Mouse (Mus musculus) hindbrain, embryonic 14.5 days (tissue): ENCODE measurements around the gene Slc7a6. TPM values are rescaled to one million over a fixed set of nuclear protein-coding genes. Genes with fewer than 3 reads are reported as not detected.

ENCODE experiments used
- ATAC-seq: fragments of 200-750 bp; cut with Nextera tagmentation; 2 replicates; pipeline ENCODE4 v1.8.0; 2017; ENCODE audit warnings: moderate number of reproducible peaks, mild to moderate bottlenecking, moderate TSS enrichment, moderate library complexity; ENCODE audit not compliant: low FRiP score
- DNase-seq: peaks from one replicate; pipeline ENCODE4 v3.0.0-alpha.2; 2015; ENCODE audit warnings: low spot score
- H3K27ac ChIP-seq: fragments of 300-500 bp; sonication (generic); 2 replicates; pipeline ENCODE4 v1.5.1; 2014; ENCODE audit warnings: mild to moderate bottlenecking, moderate library complexity
- H3K27me3 ChIP-seq: fragments of 300-500 bp; sonication (generic); 2 replicates; pipeline ENCODE4 v1.6.1; 2014; ENCODE audit warnings: mild to moderate bottlenecking, low read length, mixed read lengths; ENCODE audit not compliant: control insufficient read depth, insufficient read depth
- H3K36me3 ChIP-seq: fragments of 300-500 bp; sonication (generic); replicated peaks from 2 replicates; pipeline ENCODE4 v1.6.1; 2014; ENCODE audit not compliant: control insufficient read depth, insufficient read depth
- H3K4me1 ChIP-seq: fragments of 300-500 bp; sonication (generic); replicated peaks from 2 replicates; pipeline ENCODE4 v1.6.1; 2014; ENCODE audit warnings: antibody characterized with exemption, low read length, mixed read lengths; ENCODE audit not compliant: control insufficient read depth, insufficient read depth
- H3K4me2 ChIP-seq: fragments of 300-500 bp; sonication (generic); replicated peaks from 2 replicates; pipeline ENCODE4 v1.6.1; 2014; ENCODE audit warnings: mild to moderate bottlenecking, moderate library complexity
- H3K4me3 ChIP-seq: fragments of 300-500 bp; sonication (generic); replicated peaks from 2 replicates; pipeline ENCODE4 v1.5.1; 2014; ENCODE audit warnings: mild to moderate bottlenecking, low read length
- H3K9ac ChIP-seq: fragments of 300-500 bp; sonication (generic); 2 replicates; pipeline ENCODE4 v1.6.1; 2014
- H3K9me3 ChIP-seq: fragments of 300-500 bp; sonication (generic); 2 replicates; pipeline ENCODE4 v1.6.1; 2016; ENCODE audit warnings: low read length; ENCODE audit not compliant: control insufficient read depth
- WGBS: fragments of 180-500 bp; shearing (Covaris S2); extraction: QIAGEN DNeasy Blood & Tissue Kit; methylation state at CpG from one replicate; pipeline ENCODE4 v1.1.7; 2014; 5-methylcytosine and 5-hydroxymethylcytosine counted together
- polyA plus RNA-seq: library from polyadenylated mRNA; unstranded; fragments of >200 nt; fragmentation: Nextera tagmentation; extraction: Ambion mirVana; gene quantifications from 2 replicates; pipeline ENCODE4 v1.2.1, GENCODE M21; 2014

Slc7a6 gene
- polyA plus RNA-seq, 1 experiment from 2014 or later: 67.3 TPM

- peak overlapping the region; percentile 87 for H3K9ac ChIP-seq
- H3K36me3 ChIP-seq: peaks cover 10% of the 10 kb centered on the region
- no peaks in the 10 kb centered on the region for H3K27me3 ChIP-seq
- WGBS: 19% methylated on average over 8 of the region's 8 CpGs
- ATAC-seq (no peak), DNase-seq (no peak)
- H3K4me3 ChIP-seq: peak overlapping the region; percentile 89
- no peaks in the 10 kb centered on the region for H3K9me3 ChIP-seq
- peak overlapping the region; percentile 82 for H3K4me2 ChIP-seq
- H3K27ac ChIP-seq: peak overlapping the region; percentile 70; the same call in 1 of the 2 replicates
- H3K4me1 ChIP-seq: peaks cover 9% of the 10 kb centered on the region
Measured at GRCm38 (mm10) chr8:106150653-106151000, 18.0 kb upstream of the Slc7a6 start.

- no peaks in the 10 kb centered on the region for H3K27me3 ChIP-seq
- H3K9ac ChIP-seq: peak overlapping the region; percentile 87
- peaks cover 14% of the 10 kb centered on the region for H3K36me3 ChIP-seq
- H3K4me1 ChIP-seq: peaks cover 9% of the 10 kb centered on the region
- WGBS: 86% methylated on average over 9 of the region's 9 CpGs
- H3K4me3 ChIP-seq: peak overlapping the region; percentile 89
- DNase-seq: no peak
- H3K9me3 ChIP-seq: no peaks in the 10 kb centered on the region
- peak overlapping the region; percentile 82 for H3K4me2 ChIP-seq
- ATAC-seq: no peak
- no peak overlapping the region for H3K27ac ChIP-seq
Measured at GRCm38 (mm10) chr8:106151041-106151440, 17.6 kb upstream of the Slc7a6 start.

DNA sequence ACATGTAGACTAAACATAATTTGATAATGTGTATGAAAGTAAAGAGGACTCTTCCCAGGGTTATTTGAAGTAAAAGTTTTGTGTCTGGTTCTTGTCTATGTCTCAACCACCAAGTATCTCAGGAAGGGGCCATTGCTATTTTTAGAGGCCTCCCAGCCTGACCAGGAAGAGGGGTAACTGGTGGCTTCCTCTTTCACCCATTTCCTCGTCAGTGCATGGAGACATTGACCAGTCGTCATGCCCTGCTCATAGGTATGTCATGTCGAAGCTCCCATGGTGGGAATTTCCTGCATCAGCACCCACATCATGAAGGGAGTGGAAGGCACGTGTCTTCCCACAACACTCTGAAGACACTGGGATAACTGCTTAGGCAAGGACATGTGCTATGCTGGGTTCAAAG, 15.8 kb upstream of the Slc7a6 start:
- Histone ChIP-seq H3K4me1 (peaks cover 9% of the 10 kb centered on the region), H3K4me2 (no peak overlapping the region), H3K9ac (no peak overlapping the region), H3K27me3 (no peaks in the 10 kb centered on the region), H3K36me3 (peaks cover 29% of the 10 kb centered on the region), H3K27ac (no peak overlapping the region), H3K4me3 (no peak overlapping the region), H3K9me3 (no peaks in the 10 kb centered on the region)
- DNase-seq (no peak), ATAC-seq (no peak)
- WGBS: 84% methylated on average over 4 of the region's 4 CpGs

DNA sequence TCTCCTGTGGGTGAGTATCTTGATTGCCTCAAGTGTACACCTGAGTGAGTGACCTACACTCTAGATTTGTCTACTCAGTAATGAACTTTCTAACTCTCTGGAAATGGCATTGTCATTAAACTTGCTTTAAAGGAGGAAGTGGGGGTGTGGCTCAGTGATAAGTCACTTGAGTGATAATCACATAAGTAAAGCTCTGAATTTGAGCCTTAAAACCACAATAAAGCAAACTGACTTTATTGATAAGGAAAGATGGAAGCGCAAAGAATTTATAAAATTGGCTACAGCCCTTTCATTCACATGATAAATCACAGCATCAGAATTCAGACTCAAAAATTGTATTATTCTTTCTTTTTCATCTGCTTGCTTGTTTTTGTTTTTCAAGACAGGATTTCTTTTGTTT, 11.2 kb upstream of the Slc7a6 start:
- Histone ChIP-seq H3K4me1 (no peaks in the 10 kb centered on the region), H3K4me3 (no peak overlapping the region), H3K27me3 (no peaks in the 10 kb centered on the region), H3K36me3 (peaks cover 59% of the 10 kb centered on the region), H3K9ac (no peak overlapping the region), H3K9me3 (no peaks in the 10 kb centered on the region), H3K4me2 (no peak overlapping the region), H3K27ac (no peak overlapping the region)
- ATAC-seq (no peak), DNase-seq (no peak)
- 100% methylated on average over 1 of the region's 1 CpGs for WGBS

DNA sequence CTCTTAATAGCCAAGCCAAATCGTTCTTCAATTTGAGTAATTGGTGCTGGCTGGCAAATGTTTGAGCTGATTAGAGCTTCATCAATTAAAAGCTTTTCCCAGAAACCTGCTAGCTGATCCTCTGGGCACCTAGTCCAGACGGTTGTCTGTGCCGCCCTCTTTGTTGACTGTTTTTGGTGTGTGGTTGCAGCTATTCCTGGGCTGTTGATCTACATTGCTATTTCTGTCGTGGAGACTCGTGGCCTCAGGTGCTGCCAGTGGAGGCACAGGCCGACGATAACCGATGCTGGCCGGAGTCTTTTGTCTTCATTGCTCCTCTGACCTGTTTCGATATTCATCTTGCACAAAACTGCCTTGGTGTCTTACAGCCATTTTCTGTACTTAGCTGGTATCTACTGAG, 10.3 kb upstream of the Slc7a6 start:
- H3K4me1 ChIP-seq: no peaks in the 10 kb centered on the region
- H3K27ac ChIP-seq: no peak overlapping the region
- DNase-seq (no peak), ATAC-seq (no peak)
- no peaks in the 10 kb centered on the region for H3K9me3 ChIP-seq
- no peak overlapping the region for H3K4me3 ChIP-seq
- H3K27me3 ChIP-seq: no peaks in the 10 kb centered on the region
- peaks cover 68% of the 10 kb centered on the region for H3K36me3 ChIP-seq
- no peak overlapping the region for H3K9ac ChIP-seq
- H3K4me2 ChIP-seq: no peak overlapping the region
- WGBS: 89% methylated on average over 10 of the region's 10 CpGs

DNA sequence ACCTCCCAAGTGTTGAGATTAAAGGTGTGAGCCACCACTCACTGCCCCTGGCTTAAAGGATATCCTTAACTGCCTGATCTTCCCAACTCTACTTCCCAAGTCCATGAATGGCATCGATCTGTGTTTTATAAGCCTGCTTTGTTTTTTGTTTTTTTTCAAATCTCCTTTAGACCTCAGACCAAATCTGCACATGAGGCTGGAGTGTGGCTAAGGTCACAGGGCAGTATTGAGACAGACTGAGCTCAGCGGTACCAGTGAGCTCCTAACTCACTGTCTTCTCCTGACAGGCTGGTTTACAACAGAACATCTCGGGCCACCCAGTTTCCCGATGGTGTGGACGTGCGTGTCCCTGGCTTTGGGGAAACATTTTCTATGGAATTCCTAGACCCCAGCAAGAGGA, 8.8 kb upstream of the Slc7a6 start:
- Histone ChIP-seq H3K9me3 (no peaks in the 10 kb centered on the region), H3K36me3 (peaks cover 78% of the 10 kb centered on the region)
- ATAC-seq: no peak

GRCm38 (mm10) chr8:106163251-106163650, 5.4 kb upstream of the Slc7a6 start:
- DNase-seq (no peak), ATAC-seq (no peak)
- no peaks in the 10 kb centered on the region for H3K9me3 ChIP-seq
- H3K4me2 ChIP-seq: no peak overlapping the region
- no peak overlapping the region for H3K9ac ChIP-seq
- no peak overlapping the region for H3K27ac ChIP-seq
- no peaks in the 10 kb centered on the region for H3K4me1 ChIP-seq
- H3K4me3 ChIP-seq: no peak overlapping the region
- H3K27me3 ChIP-seq: no peaks in the 10 kb centered on the region
- H3K36me3 ChIP-seq: peaks cover 48% of the 10 kb centered on the region
- WGBS: 94% methylated on average over 9 of the region's 9 CpGs

More for the DNA sequence above, 8.8 kb upstream of the Slc7a6 start:
- Histone ChIP-seq H3K9ac (no peak overlapping the region), H3K4me3 (no peak overlapping the region), H3K27ac (no peak overlapping the region), H3K4me2 (no peak overlapping the region), H3K4me1 (no peaks in the 10 kb centered on the region), H3K27me3 (no peaks in the 10 kb centered on the region)
- WGBS: 95% methylated on average over 6 of the region's 6 CpGs
- DNase-seq: no peak

DNA sequence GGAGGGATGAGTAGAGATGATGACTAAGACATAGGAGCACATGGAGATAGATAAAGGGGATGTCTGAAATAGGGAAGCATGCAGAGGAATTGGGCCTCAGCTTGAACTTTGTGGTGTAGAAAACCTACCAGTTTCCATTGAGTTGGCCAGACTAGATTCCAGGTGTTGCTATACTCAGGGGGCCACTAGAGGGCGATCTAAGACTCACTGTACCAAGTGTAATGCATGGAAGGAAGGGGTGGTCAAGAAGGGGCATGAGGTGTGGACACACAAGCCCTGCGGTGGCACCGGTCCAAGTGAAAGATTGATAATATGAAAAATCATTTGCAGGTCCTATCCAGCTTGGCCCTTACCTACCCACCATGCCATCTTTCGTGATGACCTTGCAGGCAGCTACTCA, 3.2 kb upstream of the Slc7a6 start:
- Histone ChIP-seq H3K4me3 (no peak overlapping the region), H3K9me3 (no peaks in the 10 kb centered on the region), H3K4me2 (no peak overlapping the region), H3K9ac (no peak overlapping the region), H3K36me3 (peaks cover 42% of the 10 kb centered on the region), H3K4me1 (peaks cover 8% of the 10 kb centered on the region; the same call in 1 of the 2 replicates), H3K27ac (no peak overlapping the region), H3K27me3 (no peaks in the 10 kb centered on the region)
- DNase-seq (peak; percentile 69), ATAC-seq (no peak)
- 52% methylated on average over 4 of the region's 4 CpGs for WGBS

DNA sequence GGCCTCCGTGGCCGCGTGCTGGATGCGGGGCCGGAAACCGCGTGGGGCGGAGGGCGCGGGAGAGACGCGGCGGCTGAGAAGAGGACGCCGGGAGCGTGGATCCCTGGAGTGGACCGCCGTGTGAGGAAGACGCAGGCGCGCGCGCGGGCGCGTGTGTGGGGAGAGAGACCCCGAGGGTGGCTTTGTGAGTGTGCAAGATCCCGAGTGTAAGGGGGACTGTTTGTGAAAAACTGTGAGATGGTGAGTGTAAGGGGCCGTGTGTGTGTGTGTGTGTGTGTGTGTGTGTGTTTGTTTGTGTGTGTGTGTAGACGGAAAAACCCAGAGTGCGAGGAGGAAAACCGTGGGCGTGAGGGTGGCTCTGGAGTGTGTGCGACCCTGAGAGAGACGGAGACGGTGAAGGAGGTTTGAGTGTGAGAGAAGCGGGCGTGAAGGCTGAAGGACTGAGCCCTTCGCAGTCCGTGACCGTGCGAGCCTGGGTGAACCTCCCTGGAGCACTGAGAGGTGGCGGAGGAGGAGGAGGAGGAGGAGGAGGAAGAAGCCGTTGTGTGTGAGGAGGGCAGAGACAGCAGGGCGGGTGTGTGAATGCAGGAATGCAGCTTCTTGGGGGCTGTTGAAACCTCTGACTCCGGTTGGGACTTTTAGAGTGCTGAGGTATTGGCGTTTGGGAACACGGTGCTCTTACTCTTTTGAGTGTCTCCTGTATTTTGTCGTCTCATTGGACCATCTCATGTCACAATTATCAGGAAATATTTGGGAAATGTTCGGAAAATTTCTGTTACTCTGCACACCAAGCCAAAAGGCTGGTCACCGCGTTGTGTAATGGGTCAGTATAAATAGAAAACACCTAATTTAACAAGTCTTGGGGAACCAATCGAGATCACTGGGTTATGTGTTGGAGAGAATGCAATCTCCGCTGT, 618 bp downstream of the Slc7a6 start:
- peak overlapping the region; percentile 84 for H3K4me3 ChIP-seq
- DNase-seq: no peak

More for the DNA sequence above, 618 bp downstream of the Slc7a6 start:
- 2% methylated on average over 53 of the region's 54 CpGs for WGBS
- H3K36me3 ChIP-seq: peaks cover 3% of the 10 kb centered on the region; the same call in 1 of the 2 replicates
- H3K4me2 ChIP-seq: peak overlapping the region; percentile 78
- no peaks in the 10 kb centered on the region for H3K9me3 ChIP-seq
- H3K9ac ChIP-seq: peak overlapping the region; percentile 85
- H3K4me1 ChIP-seq: peaks cover 8% of the 10 kb centered on the region; the same call in 1 of the 2 replicates
- peak overlapping the region; percentile 97 for H3K27ac ChIP-seq
- ATAC-seq: peak; percentile 78
- H3K27me3 ChIP-seq: no peaks in the 10 kb centered on the region
